Mouse (Mus musculus) cerebellum, adult 9-10 months (tissue): ENCODE measurements around the gene Cnih4.

Experiments
- DNase-seq: peaks from one replicate; pipeline ENCODE4 v3.0.0; 2022

Gene Cnih4

GRCm38 (mm10) chr1:181211920-181212633 lies 67.6 kb downstream of the Cnih4 start, which contains the start of gene Wdr26:
Gene Wdr26, minus strand, starts transcription at chr1:181212001.
- DNase-seq = peak; percentile 84

DNA sequence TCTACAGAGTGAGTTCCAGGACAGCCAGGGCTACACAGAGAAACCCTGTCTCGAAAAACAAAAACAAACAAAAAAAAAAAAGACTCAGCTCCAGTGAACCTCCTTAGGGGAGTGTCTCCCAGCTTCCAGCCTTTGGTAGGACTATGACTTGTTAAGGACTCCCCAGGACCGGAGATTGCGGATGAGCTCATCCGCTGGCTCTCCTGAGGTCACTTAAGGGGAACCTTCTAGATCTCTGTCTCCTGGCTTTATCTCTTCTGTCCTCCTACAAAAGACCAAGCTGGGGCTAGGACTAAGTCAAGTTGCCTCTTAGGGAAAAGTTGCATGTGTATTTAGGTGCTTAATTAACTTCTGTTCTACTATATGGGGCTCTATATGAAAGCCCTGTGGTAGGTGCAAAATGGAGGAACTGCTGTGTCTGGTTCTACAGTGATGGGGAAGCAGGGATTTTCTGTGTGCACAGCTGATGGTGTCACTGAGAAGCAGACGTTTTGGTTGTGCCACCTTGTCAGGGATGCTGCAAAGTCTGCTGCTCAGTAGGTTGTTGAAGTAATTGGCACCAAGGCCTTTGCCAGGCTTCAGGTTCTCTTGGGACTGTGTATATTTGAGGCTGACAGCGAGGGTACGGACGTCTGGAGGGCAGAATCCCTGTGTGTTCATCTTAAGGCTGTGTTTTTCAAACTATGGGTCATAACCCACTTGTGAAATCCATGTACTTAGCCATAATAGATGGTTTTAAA lies 70.0 kb downstream of the Cnih4 start:
- DNase-seq = no peak

GRCm38 (mm10) chr1:181216315-181216714 lies 71.8 kb downstream of the Cnih4 start:
- DNase-seq = no peak
